Mouse (Mus musculus) adrenal gland, adult 18-20 months (tissue): ENCODE measurements around the gene Mamdc2. TPM values are rescaled to one million over a fixed set of nuclear protein-coding genes. Genes with fewer than 3 reads are reported as not detected.

Experiments
- DNase-seq, 2 experiments: peaks; one replicate each; pipeline ENCODE4 v3.0.0; 2021 to 2022; ENCODE audit warnings: low spot score in 2 of 2
- total RNA-seq, 2 experiments: library from RNA; stranded (reverse); gene quantifications; 1 replicate in 1 of 2; 2 replicates in 1 of 2; pipeline ENCODE4 v1.2.3; 2021

The Mamdc2 gene
- total RNA-seq, 2 experiments from 2014 or later, result 2.2 to 2.3 TPM

- DNase-seq, result no peak
Observed at GRCm38 (mm10) chr19:23362006-23362405, 86.2 kb downstream of the Mamdc2 start.

- no peak for DNase-seq
Observed at GRCm38 (mm10) chr19:23361124-23361523, 87.1 kb downstream of the Mamdc2 start.

GRCm38 (mm10) chr19:23360536-23360935, 87.7 kb downstream of the Mamdc2 start:
- DNase-seq, result no peak

GRCm38 (mm10) chr19:23357253-23357652, 91.0 kb downstream of the Mamdc2 start:
- no peak for DNase-seq

GRCm38 (mm10) chr19:23354738-23355137, 93.5 kb downstream of the Mamdc2 start:
- no peak for DNase-seq

- DNase-seq, result no peak
Observed at GRCm38 (mm10) chr19:23353881-23354401, 94.3 kb downstream of the Mamdc2 start.

- DNase-seq, result no peak
Observed at GRCm38 (mm10) chr19:23353161-23353560, 95.1 kb downstream of the Mamdc2 start.

- no peak for DNase-seq
Observed at GRCm38 (mm10) chr19:23351808-23352491, 96.3 kb downstream of the Mamdc2 start.

GRCm38 (mm10) chr19:23349930-23350329, 98.3 kb downstream of the Mamdc2 start:
- DNase-seq, result no peak

- no peak for DNase-seq
Observed at GRCm38 (mm10) chr19:23342782-23343181, 105.5 kb downstream of the Mamdc2 start.

- DNase-seq, result no peak
Observed at GRCm38 (mm10) chr19:23332883-23333282, 115.4 kb downstream of the Mamdc2 start.

GRCm38 (mm10) chr19:23330842-23331241, 117.4 kb downstream of the Mamdc2 start:
- DNase-seq, result no peak

- no peak for DNase-seq
Observed at GRCm38 (mm10) chr19:23329346-23329745, 118.9 kb downstream of the Mamdc2 start.

GRCm38 (mm10) chr19:23327056-23327640, 121.1 kb downstream of the Mamdc2 start:
- DNase-seq, result no peak

GRCm38 (mm10) chr19:23323107-23323506, 125.1 kb downstream of the Mamdc2 start:
- DNase-seq, result no peak

GRCm38 (mm10) chr19:23317989-23318358, 130.3 kb downstream of the Mamdc2 start:
- DNase-seq, result no peak

- no peak for DNase-seq
Observed at GRCm38 (mm10) chr19:23317295-23317988, 130.8 kb downstream of the Mamdc2 start.

GRCm38 (mm10) chr19:23316851-23317250, 131.4 kb downstream of the Mamdc2 start:
- no peak for DNase-seq

- no peak for DNase-seq
Observed at GRCm38 (mm10) chr19:23309979-23310378, 138.3 kb downstream of the Mamdc2 start.

GRCm38 (mm10) chr19:23306671-23307070, 141.6 kb downstream of the Mamdc2 start:
- no peak for DNase-seq

- DNase-seq, result no peak
Observed at GRCm38 (mm10) chr19:23299987-23300386, 148.3 kb downstream of the Mamdc2 start.

GRCm38 (mm10) chr19:23298917-23299316, 149.3 kb downstream of the Mamdc2 start:
- no peak for DNase-seq
